Mouse (Mus musculus) gastrocnemius, adult 18-20 months (tissue): ENCODE results near the gene Bap1. TPM values are rescaled to one million over a fixed set of nuclear protein-coding genes. Genes with fewer than 3 reads are reported as not detected.

Experiments
- DNase-seq: peaks from one replicate; pipeline ENCODE4 v3.0.0; 2021; ENCODE audit warnings: low spot score
- total RNA-seq, 2 experiments: library from RNA; stranded (reverse); gene quantifications; 2 replicates each; pipeline ENCODE4 v1.2.3; 2021

The Bap1 gene
- total RNA-seq, 2 experiments from 2014 or later = 40.7 to 46.8 TPM

DNA sequence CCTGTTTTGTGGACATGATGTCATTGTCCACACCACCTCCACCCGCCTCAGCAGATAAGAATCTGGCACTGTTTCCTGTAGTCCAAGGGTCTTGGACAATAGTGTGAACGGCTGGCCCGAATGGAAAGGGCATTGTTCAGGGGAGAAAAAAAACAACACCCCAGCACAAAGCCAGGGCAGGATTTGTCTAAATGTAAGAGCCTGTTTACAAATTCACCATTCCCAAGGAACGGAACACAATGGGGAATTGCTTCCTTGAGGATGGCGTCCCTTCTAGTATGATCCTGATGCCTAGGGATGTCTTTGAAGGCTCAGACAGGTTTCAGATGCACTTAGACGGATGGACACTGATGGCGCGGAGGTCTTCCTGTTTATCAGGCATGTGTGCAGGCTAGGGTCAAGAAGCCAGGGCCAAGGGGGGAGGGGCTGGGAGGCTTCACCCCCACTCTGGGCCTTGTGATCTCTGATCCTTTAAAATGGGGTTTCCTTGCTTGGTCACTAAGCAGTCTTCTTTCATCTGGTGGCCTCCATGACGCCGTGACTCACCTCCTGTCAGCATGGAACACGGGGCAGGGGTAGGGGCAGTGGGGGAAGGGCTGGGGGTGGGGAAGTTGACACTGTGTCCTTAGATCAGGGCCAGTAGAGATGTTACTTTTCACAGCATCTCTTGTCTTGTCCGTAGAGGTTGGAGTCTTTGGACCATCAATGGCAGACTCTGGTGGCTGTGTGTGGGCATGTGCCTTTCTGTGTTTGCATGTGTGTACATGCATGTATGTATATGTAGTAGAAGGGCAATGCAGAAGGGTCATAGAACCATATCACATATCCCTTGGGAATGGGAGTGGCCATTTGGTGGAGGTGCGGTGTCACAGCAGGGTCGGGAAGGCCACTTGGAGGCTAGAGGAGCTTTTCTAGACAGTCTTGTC lies 17.9 kb upstream of the Bap1 start:
- DNase-seq = no peak

DNA sequence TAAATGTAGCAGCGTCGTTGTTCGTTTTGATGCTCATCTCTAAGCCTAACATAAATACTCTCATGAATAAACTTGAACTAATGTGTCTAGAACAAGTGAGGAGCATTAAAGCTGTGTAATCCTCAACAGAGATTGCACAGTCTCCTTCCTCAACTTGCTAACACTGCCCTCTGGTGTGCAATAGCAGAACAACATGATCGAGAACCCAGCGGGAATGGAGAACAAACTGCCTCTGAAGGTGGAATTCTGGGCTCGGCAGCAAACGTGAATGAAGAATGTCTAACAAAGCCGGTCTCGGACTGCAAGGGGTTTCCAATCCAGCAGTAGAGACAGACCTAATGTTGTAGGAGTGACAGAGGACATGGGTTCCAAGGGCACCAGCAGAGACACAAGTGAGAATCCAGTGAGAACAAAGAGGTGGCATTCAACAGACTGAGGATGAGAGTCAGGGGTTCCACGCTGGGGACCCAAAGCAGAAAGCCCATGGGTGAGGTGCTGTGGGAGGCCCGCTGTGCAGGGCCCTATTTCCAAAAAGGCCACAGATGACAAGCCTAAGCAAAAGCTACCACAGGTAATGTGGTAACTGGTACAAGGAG lies 17.2 kb upstream of the Bap1 start:
- peak; percentile 85 for DNase-seq

DNA sequence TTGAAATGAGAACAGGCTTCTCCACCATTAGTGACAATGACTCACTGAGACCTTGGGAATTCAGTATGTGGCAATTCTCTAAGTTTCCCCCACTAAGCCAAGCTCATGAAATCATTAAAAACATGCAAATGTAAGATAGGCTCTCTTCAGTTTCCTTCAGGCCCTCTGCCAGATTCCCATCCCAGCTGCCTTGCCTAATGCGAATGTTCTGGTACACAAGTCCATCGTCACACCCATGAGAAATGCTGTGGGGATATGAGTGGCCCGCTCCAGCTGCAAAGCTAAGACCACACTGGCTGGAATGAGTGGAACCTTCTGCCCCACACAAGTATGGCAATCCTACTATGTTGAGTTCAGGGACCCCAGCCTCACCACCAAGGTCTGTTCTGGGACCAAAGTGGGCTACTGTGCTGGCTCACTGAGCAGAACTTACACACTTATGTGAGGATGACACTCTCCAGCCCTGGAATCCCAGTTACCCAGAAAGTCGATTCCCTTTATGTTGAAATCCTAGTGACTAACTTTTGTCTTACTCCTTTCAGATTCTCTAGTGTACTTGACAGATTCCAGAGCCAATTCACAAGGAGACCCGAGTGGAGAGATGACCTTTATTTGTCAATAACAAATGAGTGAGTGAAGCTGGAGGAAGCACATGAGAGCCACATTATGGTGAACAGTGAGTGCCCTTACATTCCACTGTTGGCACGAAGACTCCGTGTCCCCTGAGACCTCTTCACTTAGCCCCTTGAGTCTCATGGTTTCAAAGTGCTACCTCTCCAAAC lies 14.0 kb upstream of the Bap1 start:
- peak; percentile 81 for DNase-seq

DNA sequence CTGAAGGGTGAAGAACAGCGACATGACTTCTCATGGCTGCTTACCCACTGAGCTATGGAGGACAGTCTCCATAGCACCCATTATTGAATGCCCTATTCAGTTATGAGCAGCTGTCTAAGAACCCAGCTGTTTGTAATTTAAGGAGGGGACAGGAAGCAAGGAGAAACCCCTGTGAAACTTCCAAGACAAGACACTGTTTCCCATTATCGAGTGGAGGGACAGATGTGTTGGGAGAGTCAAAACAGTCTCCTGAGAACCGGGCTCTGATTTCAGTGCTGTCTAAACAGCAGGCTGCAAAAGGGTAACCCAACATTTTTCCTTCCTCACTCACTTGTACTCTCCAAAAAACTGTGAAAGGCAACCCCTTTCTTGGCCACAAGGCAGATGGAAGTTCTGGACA lies 10.7 kb upstream of the Bap1 start:
- DNase-seq = no peak

DNA sequence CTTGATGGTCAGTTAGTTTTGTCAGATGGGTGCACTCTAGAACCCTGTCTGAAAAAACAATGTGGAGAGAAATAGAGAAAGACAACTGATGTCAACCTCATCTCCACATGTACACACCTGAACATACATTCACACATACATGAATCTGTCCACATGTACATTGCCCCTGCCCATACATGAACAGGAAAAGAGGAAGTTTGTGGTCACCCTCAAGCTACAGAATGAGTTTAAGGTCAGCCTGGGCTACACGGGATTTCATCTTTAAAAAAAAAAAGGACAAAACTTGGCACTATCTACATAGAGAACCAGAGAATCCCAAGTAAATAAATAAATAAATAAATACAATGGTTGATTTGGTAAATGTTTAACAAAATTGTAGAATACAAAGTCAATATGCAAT lies 6.5 kb upstream of the Bap1 start:
- DNase-seq = no peak

DNA sequence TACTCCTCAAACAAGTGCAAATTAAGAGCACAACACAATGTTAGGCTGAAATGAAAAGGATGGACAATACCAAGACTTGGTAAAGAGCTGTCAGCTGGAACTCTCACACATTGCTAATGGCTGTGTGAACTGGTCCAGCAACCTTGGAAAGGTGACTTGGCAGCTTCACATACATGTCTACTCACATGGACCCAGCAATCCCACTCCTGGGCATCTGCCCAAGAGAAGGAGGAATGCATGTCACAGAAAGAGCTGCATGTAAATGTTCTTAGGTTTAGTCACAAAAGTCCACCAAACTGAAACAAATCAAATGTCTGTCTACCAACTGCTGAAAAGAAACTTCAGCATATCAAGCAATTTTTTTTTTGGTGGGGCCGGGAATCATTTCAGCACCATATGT lies 5.3 kb upstream of the Bap1 start:
- no peak for DNase-seq

DNA sequence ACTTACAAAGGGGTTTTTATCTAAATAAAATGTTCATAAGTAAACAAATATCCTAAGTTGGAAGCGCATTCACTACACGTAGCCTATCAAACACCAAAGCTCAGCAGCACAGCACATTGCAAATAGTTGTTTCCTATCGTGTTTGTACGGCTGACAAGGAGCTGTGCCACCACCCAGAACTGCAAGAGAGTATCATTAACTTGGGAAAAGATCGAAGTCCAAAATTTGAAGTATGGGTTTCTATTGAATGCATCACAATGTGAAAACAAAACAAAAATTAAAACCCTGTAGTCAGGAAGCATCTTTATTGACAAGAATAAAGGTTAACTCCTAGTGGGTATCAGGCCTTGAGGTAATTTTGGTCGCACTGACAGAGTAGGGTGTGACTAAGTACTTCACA lies 2.9 kb upstream of the Bap1 start:
- DNase-seq = no peak

DNA sequence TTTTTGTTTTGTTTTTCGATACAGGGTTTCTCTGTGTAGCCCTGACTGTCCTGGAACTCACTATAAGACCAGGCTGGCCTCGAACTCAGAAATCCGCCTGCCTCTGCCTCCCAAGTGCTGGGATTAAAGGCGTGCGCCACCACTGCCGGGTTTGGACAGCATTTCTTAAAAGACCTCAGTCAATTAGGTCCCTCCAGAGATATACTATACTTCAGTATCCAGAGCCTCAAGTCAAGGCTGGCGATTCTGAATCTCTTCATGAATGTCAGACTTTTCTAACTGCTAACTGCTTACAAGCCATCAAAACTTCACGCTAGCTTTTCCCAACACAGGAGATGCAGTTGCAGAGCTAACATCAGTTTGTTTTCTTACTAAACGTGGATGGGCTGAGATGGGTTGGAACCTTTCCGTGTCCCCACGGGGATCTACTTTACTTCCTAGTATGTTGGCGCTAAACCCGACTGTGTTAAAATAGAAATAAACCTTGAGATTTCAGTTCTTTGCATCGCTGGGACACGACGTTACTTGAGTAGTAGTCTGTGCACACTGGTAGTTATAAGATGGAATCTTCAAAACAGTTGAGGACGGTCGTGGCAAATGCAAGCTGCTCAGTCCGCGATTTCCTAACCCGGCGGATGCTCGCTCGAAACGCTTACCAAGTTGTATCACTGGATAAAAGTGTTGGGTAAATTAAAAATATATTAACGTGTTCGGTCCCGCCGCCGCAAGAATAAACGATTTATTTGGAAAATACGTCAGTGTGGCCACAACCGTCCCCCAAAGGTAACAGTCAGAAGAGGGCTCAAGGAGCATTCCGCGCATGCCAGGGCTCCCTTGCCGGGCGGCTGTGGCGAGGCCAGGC lies 797 bp upstream of the Bap1 start:
- no peak for DNase-seq

DNA sequence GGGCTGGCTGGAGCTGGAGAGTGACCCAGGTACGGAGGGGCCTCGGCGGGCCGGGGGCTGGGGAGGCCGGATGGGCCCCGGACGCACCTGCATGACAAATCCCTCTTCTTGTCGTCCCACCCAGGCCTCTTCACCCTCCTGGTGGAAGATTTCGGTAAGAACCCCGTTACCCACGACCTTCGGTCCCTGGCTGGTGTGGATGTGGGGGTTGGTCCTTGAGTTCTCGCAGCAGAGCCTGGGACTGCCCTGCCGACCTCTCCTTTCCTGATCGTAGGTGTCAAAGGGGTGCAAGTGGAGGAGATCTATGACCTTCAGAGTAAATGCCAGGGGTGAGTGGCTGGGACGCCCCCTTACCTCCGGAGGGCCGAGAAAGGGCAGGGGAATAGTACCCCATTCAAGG lies 376 bp downstream of the Bap1 start:
- no peak for DNase-seq

DNA sequence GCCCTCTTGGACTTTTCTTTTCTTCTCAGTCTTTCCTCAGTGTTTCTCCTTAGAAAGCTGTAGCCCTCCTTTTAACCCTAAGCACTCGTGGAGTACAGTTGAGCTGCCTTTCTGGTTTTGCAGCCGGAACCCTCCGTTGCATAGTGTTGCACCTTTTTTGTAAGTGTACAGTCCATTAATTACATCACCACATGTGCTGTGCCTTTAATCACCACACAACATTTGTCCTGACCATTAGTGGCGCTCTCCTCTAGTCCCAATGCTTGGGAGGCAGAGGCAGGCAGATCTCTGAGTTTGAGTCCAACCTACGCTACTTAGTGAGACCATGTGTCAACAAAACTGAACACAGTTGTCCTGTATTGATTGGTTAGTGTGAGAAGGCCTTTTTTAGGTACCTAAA lies 841 bp downstream of the Bap1 start:
- no peak for DNase-seq

DNA sequence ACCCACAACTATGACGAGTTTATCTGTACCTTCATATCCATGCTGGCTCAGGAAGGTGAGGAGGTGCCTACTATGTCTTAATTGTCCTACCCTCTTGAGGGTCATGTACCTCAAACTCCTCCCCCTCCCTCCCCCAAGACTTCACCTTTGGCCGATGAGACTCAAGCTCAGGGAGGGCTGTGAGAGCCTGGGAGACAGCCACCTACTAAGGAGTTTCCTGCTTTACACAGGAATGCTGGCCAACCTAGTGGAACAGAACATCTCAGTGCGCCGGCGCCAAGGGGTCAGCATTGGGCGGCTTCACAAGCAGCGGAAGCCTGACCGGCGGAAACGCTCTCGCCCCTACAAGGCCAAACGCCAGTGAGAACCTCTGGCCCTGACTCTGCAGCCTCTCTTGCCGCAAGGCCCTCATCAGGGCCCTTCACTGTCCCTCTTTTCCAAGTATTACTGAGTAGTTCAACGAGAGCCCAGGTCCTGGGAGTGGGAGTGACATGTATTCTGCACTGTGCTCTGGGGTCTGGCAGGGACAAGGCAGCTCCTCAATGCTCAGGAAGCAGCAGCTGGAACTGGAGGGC lies 7.3 kb downstream of the Bap1 start:
- no peak for DNase-seq

DNA sequence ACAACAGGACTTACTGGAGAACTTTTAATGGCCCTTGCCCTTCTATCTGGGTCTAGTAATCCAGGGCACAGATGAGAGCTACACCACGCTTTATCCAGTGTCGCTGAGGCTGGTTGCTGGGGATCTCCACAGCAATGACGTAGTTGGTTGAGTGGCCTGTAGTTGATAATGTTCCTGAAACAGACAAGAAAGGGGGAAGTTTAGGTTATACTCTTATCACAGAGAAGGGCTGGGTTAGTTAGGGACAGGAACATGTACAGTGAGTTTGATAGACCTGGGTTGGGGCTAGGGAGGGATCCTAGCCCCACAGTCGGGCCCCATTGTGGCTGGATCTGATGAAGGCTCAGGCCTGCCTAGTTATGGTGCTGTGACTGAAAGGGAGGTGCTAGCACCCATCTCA lies 9.1 kb downstream of the Bap1 start:
- DNase-seq = no peak

DNA sequence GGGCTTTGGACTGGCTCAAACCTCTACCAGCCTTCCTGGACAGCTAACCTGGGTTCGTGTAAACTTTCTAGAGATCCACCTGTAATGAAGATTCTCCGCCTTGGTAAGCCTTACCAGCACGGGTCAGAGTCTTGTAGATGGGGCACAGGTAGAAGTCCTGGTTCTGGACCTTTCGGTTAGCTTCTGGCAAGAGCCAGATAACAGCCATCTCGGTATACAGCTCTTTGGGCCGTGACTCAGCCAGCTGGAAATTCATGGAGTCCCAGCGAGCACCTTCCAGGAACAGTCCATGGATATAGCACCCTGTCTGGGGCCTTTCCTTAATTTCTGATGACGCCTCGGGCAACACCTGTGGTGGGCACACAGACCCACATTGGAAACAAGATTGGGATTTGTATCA lies 9.7 kb downstream of the Bap1 start:
- no peak for DNase-seq

DNA sequence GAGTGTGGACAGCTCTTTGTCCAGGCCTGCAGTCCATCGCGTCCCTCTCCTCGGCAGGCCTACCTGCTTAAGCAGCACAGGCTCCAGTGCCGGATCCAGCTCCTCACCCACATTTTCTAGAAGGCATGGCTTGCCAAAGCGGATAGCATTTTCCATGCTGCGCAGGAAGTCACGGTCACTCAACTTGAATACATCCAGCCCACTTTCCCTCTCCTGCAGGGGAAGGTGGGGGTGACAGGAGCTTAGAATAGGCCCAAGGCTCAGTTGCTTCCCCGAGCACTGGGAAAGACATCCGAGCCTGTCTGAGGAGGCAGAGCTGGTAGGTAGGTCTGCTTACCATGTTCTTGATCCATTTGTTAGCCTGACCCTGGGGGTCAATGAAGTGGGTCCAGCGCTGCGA lies 16.4 kb downstream of the Bap1 start:
- no peak for DNase-seq

DNA sequence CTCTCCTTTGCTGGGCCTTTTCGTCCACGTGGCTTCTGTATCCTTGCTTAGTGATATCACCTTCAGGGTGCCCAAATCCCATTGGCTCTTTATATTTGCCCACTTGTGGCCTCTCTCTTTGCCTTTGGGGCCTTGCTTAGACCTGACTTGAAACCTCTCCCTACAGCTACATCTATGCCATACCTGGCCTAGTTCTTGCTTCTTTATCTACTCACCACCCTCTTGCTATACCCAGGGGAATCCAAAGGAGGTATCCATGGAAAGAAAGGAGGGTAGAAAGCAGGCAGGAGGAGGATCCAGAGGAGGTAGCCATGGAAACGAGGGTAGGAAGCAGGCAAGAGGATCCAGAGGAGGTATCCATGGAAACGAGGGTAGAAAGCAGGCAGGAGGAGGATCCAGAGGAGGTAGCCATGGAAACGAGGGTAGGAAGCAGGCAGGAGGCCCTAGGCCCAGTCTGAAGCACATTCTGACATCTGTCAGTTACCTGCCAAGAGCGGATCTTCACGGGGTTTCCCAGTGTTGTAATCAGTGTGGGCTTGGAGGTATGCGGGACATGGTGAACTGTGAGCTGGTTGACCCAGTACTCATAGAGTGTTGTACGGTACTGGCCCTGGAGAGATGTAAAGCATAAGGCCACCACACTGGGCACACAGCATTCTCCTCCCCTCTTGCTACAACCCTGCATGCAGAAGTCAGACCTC lies 17.2 kb downstream of the Bap1 start:
- DNase-seq = no peak

DNA sequence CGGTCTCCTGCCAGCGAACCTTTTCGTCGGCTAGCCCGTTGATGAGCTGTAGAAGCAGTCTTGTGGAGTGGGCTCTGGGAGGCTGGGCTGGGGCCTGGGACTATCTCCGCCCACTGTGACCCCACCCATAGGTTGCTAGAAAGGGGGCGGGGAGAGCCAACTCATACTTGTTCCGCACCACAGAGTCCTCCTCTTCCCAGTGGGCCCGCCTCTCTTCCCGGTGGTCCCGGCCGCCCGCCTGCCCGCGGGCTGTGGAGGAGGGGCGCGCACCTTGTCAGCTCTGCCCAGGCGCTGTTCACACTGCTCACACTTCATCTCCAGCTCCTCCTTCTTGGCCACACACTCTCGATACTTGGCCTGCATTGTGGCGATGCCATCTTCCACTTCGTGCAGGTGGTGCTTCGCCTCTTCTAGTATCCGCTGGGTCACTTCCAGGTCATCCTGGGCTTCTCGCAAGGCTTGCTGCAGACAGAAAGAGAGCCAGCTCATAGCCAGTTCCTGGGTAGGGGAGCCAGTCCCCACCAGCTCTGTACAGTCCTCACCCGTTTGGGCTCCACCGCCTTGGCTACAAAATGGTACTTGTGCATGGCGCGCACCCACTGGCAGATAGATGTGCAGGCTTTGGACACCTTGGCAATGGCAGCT lies 18.3 kb downstream of the Bap1 start:
- no peak for DNase-seq

DNA sequence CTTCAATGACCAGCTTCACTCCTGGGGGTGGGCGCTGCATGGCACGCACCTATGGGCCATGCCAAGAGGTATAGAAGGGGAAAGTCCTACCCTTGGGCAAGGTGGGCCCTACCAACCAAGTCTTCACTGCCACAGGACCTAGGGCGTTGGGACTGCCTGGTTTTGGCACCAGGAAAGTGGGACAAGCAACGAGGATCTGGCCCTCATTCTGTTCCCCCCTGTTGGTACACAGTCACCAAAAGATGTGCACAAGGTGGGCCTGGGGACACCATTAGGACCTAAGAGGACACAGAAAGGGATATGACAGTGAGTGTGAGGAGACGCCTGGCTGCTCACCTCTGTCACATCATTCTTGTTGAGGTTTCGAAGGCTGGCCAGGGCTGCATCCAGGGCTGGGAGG lies 19.9 kb downstream of the Bap1 start:
- DNase-seq = no peak

DNA sequence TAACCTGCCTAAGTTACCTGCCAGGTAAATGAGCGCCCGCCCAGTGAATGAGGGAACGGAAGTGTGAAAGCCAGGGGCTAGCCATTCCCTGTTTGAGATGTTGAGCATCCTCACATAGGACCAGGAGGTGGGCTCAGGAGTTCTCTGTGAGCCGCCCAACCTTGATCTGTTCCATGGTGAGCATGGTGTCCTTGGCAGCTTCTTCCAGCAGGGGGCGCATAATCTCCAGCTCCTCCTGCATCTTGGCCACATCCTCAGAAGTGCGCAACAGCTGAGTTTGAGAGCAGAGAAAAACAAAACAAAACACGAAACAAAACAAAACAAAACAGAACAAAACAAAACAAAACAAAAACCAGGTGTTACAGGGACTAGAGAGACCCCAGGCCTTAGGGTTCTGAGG lies 20.9 kb downstream of the Bap1 start:
- DNase-seq = peak; percentile 68

DNA sequence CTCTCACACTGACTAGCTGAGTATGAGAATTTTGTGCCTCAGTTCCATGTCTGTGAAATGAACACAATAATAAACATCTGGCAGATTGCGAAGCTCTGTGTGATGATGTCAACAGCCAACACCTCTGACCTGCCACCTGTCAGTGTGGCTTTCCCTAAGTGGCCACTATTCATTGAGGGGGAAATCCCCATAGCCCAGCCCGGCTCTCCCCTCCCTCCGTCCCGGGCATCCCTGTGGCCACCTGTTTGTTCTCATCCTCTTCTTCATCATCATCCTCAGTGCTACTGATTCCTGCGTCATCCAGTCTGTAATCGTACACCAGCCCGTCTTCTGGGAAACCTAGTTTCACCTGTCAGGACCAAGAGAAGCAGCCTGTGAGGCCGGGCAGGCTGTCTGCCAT lies 34.5 kb downstream of the Bap1 start:
- no peak for DNase-seq
